Mouse (Mus musculus) induced T-regulatory cell, adult 2 months (primary cell): ENCODE results near the gene Prn.

Source experiments
- DNase-seq: peaks from one replicate; pipeline ENCODE4 v3.0.0-alpha.2; 2012; ENCODE audit warnings: low read depth

Gene Prn

DNA sequence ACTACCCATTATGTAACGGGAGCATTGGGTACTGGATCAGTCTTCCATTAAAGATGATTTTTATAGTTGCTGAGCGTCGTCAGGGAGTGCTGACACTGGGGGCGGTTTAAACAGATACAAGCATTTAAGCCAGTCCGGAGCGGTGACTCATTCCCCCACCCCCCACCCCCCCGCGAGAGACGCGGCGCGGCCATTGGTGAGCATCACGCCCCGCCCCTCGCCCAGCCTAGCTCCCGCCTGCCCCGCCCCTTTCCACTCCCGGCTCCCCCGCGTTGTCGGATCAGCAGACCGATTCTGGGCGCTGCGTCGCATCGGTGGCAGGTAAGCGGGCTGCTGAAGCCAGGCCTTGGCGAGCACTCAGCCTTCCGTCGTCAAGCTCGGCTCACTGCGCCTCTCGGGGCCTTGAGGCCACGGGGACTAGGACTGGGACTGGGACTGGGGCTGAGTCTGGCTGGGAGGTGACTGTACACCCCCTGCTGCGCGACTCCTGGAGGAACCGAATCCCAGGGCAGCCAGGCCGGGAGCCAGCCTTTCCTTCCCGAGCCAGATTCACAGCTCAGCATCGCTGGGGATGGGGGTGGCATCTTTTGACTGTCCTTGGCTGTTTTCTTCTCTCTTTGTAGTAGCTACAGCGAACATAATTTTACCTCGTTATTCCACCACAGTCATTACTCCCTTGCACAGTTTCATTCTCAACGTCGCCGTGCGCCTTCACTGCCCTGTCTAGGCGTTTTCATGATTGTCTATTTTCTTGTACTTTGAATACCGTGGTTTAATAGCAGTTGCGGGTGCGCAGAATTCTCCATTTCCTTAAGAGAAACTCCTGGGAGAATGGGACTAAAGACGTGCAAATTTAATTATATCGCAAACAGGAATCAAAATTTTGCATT, at the start of gene Prn, which contains the start of gene Prnp:
Gene Prn (plus strand): TSS at position 275 of the 890 bp plus-strand sequence.
Gene Prnp (plus strand): TSS at position 246 of the 890 bp plus-strand sequence.
- peak; percentile 96 for DNase-seq

DNA sequence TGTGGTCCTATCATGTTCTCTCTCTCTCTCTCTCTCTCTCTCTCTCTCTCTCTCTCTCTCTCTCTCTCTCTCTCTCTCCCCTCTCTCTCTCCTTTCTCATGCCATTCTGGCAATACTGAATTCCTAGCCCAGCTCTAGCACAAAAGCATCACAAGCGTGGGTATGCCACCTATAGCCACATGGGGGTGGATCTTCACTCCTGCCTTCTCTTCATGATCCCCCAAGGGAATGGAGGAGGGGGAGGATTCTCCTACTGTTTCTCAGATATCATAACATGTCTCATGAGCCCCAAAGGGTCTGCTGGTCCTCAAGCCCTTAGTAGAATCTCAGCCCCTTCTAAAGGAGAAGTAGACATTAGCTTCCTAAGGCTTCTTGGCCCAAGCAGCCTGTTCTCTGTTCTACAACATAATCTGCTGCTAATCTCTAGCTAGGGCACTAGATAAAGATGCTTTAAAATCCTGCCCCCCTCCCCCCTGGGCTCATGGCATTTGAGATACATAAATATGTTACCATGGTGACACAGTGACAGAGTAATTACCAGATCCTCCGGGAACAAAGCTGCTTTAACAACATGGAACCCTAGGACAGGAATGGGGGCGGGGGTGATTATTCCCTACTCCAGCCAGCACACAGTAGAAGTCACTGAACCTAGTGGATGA, 47.0 kb upstream of the Prn start:
- no peak for DNase-seq

DNA sequence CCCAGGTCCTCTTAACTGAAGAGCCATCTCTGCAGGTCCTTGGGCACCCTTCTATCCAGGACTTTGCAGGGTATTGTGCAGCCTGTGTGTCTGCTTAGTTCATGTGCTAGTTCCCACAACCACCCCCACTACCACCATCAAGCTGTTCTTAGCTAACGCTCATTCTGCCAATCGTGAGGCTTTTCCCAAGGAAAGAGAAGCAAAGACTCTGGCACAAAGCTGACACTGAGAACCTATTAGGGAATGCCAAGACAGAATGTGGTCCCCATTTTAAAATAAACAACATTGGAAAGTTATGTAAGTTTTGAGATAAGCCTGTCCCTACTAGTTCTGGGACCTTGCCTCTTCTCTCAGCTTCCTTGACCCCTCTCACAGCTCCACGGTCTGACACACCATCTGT, 46.3 kb upstream of the Prn start:
- DNase-seq, result no peak

DNA sequence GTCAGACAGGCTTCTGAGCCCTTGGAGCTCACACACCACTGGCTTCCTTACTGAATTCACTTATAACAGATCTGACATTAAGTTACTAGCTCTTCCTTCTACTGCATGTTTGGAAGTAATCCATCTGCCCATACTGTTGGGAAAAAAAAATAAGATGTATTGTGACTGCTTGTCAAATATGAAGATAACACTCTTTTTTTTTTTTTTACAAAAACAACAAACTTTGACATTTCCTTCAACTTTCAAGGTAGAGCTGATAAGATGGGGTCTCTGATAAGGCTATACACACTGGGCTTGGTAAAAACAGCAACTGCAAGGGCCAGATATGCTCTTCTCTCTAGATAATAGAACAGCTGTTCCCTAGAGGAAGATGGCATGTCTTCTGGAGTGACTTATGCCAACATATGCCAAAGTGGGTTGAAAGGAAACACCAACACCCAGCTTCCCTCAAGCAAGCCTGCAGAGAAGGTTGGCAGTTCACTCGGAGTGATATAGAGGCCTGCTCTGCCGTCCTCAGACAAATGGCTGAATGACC, 45.4 kb upstream of the Prn start:
- no peak for DNase-seq

DNA sequence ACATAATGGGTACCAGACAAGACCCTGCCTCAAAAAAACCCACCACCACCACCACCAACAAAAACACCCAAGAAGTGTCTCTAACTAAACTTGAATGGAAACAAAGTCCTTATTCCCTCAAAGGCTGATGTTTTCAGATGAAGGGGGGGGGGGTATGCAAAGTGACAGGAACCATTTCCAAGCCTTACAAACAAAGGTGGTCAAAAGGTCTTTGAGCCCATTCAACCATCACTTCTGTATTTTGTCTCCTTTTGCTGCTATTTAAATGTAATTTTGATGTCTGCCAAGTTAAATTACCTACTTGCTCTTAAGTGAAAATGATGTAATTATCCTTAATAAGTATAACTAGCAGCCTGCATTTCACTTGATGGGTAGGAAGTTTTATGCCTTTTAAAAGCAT, 43.1 kb upstream of the Prn start:
- no peak for DNase-seq

DNA sequence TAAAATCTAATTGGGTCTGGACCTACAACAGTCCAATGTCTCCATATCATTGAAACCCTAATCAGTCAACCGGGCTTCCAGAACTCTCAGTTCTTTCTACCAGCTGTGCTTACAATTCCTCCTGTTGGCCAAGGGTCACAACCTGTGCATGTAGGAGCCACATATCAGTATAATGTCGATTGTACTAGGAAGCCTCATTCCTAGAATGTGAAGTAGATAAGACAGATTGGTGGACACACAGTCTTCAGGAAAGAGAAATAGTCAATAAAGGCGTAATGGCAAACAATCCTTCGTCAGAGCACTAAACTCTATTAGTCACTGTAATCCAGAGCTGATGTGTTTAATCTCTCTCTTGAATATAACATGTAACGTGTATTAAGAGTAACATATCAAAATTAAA, 40.8 kb upstream of the Prn start:
- DNase-seq, result no peak

DNA sequence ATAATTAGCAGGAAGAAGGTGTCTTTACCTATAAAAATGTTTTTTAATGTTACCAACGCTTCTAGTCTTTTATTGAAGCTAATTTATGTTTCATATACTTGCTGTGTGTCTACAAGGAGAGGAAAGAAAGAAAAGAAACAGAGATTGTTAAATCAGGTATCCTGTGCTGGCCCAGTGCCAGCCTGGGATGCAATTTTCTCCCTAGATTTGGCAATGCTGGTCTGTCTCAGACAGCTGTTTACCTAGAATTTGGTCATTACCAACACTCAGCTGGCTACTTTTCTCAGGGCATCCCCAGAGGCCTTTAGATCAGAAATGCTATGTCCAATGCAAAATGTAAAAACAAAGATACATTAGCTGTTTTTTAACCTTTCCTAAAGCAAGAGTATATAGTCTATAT, 36.4 kb upstream of the Prn start:
- no peak for DNase-seq

DNA sequence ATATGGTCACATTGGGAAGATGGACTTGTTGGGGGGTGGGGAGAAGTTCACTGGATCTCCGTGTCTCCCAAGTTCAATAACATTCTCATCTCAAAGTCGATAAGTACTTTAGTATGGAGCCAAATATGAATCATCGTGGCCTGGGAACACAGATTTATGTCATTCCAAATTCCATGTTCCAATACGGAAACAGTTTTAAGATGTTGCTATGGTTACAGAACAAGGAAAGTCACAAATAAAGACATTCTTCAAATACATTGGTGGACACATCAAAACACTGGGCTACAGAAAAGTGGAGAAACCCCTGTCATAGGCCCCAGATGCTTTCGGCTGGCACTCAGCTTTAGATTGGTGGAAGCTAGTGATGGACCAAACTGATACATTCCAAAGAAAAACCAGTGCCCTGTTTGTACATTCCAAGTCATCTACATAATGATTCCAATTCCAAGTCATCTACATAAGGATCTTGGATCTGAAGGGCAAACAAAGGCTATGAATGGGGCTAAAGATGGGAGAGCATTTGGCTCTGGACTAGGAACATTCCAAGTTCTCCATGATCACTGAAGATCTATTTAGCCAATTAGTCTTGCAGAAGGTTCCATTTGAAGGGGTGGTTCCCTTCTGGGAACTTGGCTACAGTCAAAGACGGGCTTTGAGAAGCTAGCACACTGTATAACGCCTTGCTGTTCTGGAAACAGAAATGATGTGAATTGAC, 33.0 kb upstream of the Prn start:
- no peak for DNase-seq

DNA sequence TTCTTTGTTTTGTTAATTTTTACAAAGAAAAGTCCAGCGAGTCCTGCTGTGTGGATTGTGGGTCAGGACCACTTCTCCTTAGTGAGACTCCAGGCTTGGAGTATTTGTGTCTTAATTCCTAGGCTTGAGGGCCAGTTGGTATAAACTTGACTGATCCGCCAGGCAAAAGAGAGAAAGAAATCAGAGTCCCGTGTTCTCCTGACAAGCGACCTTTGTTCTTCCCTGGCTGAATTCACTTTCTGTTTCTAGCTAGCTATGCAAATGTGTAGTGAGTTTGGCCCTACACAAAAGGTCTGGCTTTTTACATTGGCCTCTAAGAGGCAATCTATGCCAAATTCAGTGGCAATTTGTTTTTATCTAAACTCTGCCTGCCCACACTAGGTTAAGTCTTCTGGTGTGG, 28.0 kb upstream of the Prn start:
- no peak for DNase-seq

DNA sequence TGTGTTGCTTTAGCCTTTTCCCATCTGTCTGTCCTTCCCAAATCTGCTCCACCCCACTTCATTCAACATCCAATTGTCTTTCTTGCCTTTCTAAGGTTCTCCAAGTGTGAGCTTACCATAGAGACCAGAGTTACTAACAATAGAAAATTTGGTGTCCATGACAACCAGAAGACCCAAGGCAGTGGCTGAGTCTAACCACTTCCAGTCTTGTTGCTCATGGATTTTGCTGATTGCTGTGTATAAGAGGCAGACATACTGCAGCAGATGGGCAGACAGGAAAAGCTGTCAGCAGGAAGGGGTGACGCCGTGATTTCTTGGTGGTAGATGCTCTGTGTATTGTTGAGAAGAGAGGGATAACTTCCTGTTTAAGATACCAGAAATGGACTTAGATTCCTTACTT, 26.6 kb upstream of the Prn start:
- peak; percentile 10 for DNase-seq

DNA sequence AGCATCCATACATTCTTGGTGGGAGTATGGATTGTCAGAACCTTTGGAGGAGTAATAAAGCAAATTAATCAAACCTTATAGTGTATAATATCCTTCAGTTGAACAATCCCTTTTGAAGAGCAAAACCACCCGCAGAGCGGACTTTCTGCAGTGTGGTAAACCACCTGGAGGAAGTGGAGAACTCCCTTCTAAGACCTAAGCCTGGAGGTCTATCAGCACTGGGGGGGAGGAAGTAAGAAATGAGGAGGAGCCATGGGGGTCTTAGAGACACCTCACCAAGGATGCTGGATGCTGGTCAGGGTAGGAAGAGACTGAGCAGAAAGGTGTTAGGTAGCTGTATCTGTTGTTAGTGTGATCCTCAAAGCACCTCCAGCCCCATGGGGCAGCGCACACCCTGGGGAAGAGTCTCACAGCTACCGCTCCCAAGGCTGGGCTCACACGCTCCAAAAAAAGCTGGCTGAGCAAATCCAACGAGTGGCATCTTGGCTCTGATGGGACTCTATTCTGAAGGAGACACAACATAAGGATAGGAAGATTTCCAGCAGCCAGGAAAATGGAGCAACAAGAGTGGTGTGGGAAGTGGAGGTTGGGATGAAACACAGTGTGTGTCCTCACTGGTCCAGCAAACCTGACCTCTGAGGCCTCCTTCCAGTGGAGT, 23.1 kb upstream of the Prn start:
- DNase-seq, result peak; percentile 37

DNA sequence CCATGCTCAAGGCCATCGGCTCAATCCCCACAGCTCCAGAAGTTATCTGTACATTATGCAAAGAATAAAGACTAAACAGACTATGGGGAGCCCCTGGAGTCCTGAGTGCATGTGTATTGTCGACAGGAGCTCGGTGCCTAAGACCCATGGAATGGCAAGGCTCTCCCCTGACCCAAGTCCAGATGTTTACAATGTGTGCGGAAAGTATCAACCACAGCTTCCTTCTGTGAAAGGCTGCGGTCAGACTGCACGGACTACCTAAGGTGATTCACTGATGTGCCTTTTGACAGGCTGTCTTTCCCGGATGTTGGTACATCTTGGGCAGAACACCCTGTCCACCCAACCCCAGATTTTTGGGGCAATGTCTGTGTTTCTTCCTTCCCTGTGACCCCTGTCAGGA, 21.5 kb upstream of the Prn start:
- DNase-seq, result peak; percentile 34

DNA sequence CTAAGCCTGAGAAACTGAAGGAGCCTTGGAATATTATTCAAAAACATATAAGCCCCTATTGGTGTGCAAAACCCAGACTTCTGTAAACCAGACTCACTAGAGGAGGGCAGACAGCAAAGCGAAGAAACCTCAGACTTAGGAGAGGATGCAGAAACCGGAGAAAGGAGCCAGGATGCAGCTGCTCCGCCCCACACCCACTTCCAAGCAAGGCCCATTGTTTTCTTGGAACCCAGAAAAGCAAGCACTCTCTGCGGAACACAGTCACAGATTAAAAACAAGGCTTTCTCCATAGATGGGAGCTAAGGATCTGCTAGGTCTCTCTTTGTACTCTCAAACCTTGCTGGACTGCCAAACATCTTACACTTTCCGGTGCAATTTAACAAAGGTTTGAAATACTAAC, 17.2 kb upstream of the Prn start:
- DNase-seq, result no peak

DNA sequence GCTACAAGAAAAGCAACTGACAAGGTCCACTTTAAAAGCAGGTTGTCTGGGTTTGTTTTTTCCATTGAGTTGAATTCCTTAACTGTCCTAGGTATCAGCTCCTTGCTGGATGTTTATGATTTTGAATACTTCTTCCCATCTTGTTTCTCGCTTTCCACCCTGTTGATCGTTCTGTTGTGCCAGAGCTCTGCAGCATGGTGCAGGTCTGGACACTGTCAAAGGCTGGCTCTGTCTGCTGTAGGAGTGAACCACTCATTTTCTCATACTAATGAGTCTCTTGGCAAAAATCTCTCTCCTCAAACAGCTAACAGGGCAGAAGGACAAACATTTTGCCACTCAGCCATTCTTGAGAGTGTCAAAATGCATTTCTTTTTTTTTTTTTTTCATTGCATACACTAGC, 14.7 kb upstream of the Prn start:
- no peak for DNase-seq

DNA sequence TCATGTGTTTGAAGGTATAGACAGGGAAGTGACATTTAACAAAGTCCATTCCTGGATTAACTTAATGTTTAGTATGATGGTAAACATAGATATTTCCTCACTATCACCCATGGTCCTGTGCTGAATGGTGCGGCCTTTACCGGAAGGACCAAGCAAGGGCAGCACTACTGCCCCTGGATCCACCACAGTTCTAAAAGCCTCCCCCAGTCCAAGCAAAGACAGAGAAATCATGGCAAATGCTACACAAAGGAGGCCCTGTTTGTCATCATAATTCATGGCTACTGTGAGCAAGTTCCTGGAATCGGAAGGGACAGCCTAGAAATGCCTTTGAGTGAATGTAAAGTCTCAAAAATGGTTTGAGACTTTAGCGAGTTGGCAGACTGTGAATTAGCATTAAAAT, 13.7 kb upstream of the Prn start:
- no peak for DNase-seq

DNA sequence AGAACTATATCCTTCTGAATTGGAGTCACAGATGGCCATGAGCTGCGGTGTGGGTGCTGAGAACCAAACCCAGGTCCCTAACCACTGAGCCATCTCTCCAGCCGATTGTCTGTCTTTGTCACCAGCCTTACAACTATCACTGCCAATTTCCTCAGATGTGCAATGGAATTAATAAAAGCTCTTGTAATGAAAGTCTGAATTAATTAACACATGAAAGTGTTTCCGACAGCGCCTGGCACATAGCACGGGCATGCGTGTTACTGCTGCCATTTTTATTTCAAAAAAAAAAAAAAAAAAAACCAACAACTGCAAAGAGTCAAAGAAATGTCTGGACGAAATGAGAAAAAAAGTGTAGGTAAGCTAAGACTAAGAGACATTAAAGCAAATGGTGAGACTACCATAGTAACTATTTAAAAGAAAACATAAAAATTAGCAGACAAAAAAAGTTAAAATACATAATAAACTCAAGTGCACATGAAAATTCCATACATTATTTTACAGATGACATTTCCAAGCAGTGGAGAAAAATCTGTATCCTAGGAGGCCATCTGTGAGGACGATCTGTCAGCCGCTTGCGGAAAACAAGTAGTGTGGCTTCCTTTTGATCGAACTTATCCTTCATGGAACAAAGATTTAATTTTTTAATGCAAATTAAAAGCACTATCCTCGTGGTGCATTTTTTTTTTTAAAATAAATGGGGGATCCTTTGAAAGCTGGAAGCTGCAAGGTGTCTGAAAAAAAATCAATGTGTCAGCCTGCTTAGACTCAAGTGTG, 12.2 kb upstream of the Prn start:
- DNase-seq, result no peak

DNA sequence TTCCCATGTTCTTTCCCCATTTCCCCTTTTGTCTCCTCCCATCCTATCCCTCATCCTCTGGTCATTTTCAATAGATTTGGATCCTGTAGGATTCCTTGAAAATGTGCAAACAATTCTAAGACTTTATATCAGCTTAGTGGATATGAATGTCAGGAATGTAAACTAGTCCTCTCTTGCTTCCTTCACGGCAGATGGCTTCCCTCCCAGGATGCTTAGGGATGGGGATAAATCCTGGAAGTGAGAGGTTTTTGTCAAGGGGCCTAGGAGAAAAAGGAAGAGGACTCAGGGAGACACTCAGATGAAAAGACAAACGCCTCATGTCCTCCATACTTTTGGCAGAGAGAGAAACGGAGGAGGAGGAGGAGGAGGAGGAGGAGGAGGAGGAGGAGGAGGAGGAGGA, 7.3 kb upstream of the Prn start:
- no peak for DNase-seq

DNA sequence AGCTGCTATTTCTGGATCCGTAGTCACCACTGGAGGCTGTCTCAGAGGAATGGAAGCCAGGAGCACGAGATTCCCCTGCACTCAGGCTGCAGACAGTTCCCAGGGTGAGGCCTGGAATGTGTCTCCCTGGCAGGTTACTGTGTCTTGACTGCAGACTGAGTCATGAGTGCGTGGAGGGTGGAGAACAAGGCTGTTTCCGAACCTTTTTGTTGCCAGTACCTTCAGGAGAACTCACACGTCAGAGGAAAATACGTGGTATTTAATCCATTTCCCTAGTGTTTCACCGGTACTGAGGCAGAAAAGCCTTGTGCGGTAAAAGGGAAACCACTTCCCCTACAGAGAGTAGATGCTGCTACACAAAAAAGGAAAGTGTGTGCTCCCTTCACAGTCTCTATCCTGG, 6.9 kb upstream of the Prn start:
- peak; percentile 54 for DNase-seq

DNA sequence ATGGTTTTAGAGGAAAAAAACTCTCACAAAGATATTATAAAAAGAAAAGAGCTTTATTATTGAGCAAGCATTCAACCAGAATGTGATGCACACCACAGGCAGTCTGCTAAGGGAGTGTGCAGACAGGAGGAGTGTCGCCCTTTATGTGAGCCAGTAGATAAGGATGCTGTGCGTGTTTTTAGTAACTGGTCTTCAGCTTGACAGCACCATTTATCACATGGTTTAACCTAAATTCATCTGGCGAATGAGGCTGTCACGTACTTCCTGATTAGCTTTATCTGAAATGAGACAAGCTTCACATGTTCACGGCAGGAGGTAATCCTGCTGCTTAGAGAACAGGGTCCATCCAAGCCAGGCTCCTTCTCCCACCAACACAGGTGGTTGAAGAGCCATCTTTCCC, 4.7 kb upstream of the Prn start:
- no peak for DNase-seq

DNA sequence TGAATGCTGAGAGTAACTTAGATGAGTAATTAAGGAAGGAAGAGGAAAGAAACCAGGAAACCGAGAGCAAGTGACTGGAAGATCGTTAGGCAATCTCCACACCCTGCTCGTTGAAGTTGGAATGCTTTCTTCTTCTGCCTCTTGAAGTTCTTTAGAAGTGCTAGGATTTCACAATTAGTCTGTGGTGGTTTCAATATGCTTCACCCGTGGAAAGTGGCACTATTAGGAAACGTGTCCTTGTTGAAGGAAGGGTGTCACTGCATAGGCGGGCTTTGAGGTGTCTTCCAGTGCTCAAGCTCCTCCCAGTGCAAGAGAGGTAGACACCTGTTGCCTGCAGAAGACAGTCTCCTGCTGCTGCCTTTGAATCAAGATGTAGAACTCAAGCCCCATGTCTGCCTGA, 4.0 kb upstream of the Prn start:
- no peak for DNase-seq

DNA sequence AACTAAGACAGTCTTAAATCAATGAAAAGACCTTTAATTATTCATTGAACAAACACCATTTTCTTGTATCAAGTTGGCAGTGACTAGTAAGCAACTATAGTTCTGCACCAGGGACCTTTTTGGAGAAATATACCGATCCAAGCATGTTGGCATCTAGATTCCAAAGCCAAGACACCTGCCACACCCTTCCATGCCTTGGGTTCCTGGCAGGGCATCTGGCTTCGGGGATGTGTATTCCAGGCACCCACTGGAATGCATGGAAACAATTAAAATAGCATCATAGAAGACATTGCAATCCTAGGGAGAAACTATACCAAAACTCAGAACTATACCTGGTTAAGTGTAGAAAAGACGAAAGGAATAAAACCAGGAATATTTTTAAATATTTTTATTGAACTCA, 3.5 kb upstream of the Prn start:
- no peak for DNase-seq
